Mouse (Mus musculus) liver, embryonic 14.5 days (tissue): ENCODE measurements around the gene Gm44790. TPM values are rescaled to one million over a fixed set of nuclear protein-coding genes. Genes with fewer than 3 reads are reported as not detected.
A peak's percentile ranks its signal among the peaks of the same experiment; 100 is the strongest.

Source experiments
- ATAC-seq: fragments of 200-750 bp; cut with Nextera tagmentation; 2 replicates; pipeline ENCODE4 v1.8.0; 2017; ENCODE audit warnings: moderate number of reproducible peaks, mild to moderate bottlenecking, moderate library complexity; ENCODE audit not compliant: insufficient read depth
- DNase-seq, 3 experiments: peaks; one replicate each; pipeline ENCODE4 v3.0.0-alpha.2; 2012 to 2013; ENCODE audit warnings: low read depth in 3 of 3, low spot score in 3 of 3
- H3K27ac ChIP-seq: fragments of 300-500 bp; sonication (generic); 2 replicates; pipeline ENCODE4 v1.5.1; 2014; ENCODE audit warnings: moderate library complexity, mild to moderate bottlenecking, control low read depth, inconsistent platforms
- H3K27me3 ChIP-seq: fragments of 300-500 bp; sonication (generic); 2 replicates; pipeline ENCODE4 v1.6.1; 2014; ENCODE audit warnings: mild to moderate bottlenecking, low read length, moderate library complexity; ENCODE audit not compliant: control insufficient read depth, insufficient read depth
- H3K36me3 ChIP-seq: fragments of 300-500 bp; sonication (generic); replicated peaks from 2 replicates; pipeline ENCODE4 v1.6.1; 2014; ENCODE audit warnings: low read depth; ENCODE audit not compliant: control insufficient read depth, insufficient read depth
- H3K4me1 ChIP-seq, 2 experiments: fragments of 200-500 bp in 1 of 2; fragments of 300-500 bp in 1 of 2; sonication (generic) in 1 of 2; replicated peaks; 2 replicates each; pipeline ENCODE4 v1.6.1; 2012 to 2014; ENCODE audit warnings: antibody characterized with exemption in 1 of 2, inconsistent platforms in 1 of 2, low read length in 1 of 2; ENCODE audit not compliant: control insufficient read depth in 2 of 2, insufficient read depth in 2 of 2
- H3K4me2 ChIP-seq: fragments of 300-500 bp; sonication (generic); 2 replicates; pipeline ENCODE4 v1.6.1; 2014; ENCODE audit warnings: low read depth, mild to moderate bottlenecking, control low read depth, moderate library complexity
- H3K4me3 ChIP-seq, 2 experiments: fragments of 200-500 bp in 1 of 2; fragments of 300-500 bp in 1 of 2; sonication (generic) in 1 of 2; 2 replicates each; pipeline ENCODE4 v1.5.1; 2012 to 2014; ENCODE audit warnings: low read depth in 2 of 2, low read length in 2 of 2, mild to moderate bottlenecking in 2 of 2, control low read depth in 1 of 2, inconsistent platforms in 1 of 2, moderate library complexity in 1 of 2; ENCODE audit not compliant: insufficient read depth in 1 of 2
- H3K9ac ChIP-seq: fragments of 300-500 bp; sonication (generic); replicated peaks from 2 replicates; pipeline ENCODE4 v1.6.1; 2014; ENCODE audit warnings: mild to moderate bottlenecking, control low read depth, moderate library complexity
- H3K9me3 ChIP-seq: fragments of 300-500 bp; sonication (generic); 2 replicates; pipeline ENCODE4 v1.6.1; 2016; ENCODE audit warnings: low read length, mixed read lengths; ENCODE audit not compliant: control insufficient read depth
- CTCF ChIP-seq: IDR thresholded peaks from 2 replicates; pipeline ENCODE4 v1.5.1; 2016; ENCODE audit warnings: antibody characterized with exemption, low read depth, control low read depth
- EP300 ChIP-seq: IDR thresholded peaks from 2 replicates; pipeline ENCODE4 v1.6.1; 2016; ENCODE audit warnings: antibody characterized with exemption, low read depth
- WGBS: fragments of 180-500 bp; shearing (Covaris S2); extraction: QIAGEN DNeasy Blood & Tissue Kit; methylation state at CpG from one replicate; pipeline ENCODE4 v1.1.7; 2014; ENCODE audit not compliant: insufficient replicate concordance; 5-methylcytosine and 5-hydroxymethylcytosine counted together
- polyA plus RNA-seq, 2 experiments: library from polyadenylated mRNA; depleted of rRNA in 1 of 2; stranded (reverse) in 1 of 2; unstranded in 1 of 2; fragments of >200 nt; fragmentation: Nextera tagmentation in 1 of 2; extraction: Ambion mirVana in 1 of 2; gene quantifications; 2 replicates each; pipeline versions ENCODE4 v1.2.1 to v1.2.3; 2012 to 2014

Gene Gm44790
- polyA plus RNA-seq, 2 experiments: 0.11 TPM; not detected in 1

DNA sequence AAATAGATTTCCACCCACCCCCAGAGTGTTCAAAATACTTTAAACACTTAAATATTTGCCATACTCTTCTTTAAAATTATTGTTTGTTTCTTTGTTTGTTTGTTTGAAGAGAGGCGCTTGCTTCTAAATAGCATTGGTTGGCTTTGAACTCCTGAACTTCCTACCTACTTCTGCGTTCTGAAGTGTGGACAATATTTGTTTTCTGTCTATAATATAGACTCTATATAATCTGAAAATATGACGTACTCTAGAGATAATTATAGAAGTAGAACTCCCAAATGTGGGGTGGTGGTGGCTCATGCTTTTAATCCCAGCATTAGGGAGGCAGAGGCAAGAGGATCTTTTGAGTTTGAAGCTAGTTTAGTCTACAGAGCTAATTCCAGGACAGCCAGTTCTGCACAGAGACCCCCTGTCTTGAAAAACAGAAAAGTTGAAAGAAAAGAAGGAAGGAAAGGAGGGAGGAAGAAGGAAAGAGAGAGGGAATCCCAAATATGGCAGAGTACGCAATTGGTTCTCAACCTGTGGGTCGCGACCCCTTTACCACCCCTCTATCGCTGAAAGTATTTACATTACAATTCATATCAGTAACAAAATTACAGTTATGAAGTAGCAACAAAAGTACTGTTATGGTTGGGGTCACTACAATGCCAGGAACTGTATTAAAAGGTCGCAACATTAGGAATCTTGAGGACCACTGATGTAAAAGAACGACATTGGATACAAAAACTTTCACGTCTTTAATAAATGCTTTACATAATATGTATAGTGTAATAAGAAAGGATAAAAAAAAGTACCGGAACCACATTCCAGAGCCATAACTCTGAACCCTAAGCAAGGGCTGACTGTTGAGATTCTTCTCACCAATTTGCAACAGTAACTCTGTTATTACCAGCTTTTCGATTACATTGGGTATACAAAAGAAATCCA is 23.5 kb upstream of the Gm44790 start:
- no peaks in the 10 kb centered on the region; the same call in 1 of the 2 replicates for H3K27me3 ChIP-seq
- H3K36me3 ChIP-seq: no peaks in the 10 kb centered on the region; the same call in 1 of the 2 replicates
- TF ChIP-seq CTCF (no peak), EP300 (no peak)
- H3K9ac ChIP-seq: peak overlapping the region; percentile 49
- peaks cover 5 to 17% of the 10 kb centered on the region in 2 experiments; a peak in 3 of 4 replicates for H3K4me1 ChIP-seq
- DNase-seq: no peak
- H3K27ac ChIP-seq: no peak overlapping the region
- no peak for ATAC-seq
- WGBS: 27% methylated on average over 12 of the region's 12 CpGs
- peak overlapping the region; percentile 45 to 92 for H3K4me3 ChIP-seq
- peak overlapping the region; percentile 96 for H3K4me2 ChIP-seq
- no peaks in the 10 kb centered on the region for H3K9me3 ChIP-seq

DNA sequence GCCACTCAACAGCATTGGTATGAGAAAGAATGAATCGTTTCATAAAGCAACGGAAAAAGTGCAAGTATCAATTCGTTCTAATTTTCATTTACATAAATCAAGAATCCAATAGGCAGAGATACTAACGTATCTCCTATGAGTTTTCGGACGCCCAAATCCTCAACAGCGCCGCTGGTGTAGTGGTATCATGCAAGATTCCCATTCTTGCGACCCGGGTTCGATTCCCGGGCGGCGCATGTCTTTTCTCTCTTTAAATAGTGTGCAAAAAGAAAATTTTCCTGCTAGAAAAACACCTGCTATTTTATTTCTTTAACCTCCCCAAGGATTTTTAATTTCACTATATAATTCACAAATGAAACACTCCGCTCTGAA is 22.7 kb upstream of the Gm44790 start:
- ATAC-seq: peak; percentile 75
- DNase-seq: peak; percentile 70 to 74 (median 73)
- peak overlapping the region; percentile 89 for H3K9ac ChIP-seq
- TF ChIP-seq CTCF (no peak), EP300 (no peak)
- peaks cover 4 to 17% of the 10 kb centered on the region in 2 experiments; a peak in 3 of 4 replicates for H3K4me1 ChIP-seq
- under 1% methylated on average over 15 of the region's 15 CpGs for WGBS
- no peaks in the 10 kb centered on the region; the same call in 1 of the 2 replicates for H3K36me3 ChIP-seq
- peak overlapping the region; percentile 96 for H3K4me2 ChIP-seq
- H3K27ac ChIP-seq: peak overlapping the region; percentile 75
- H3K4me3 ChIP-seq: peak overlapping the region; percentile 88 to 92
- no peaks in the 10 kb centered on the region; the same call in 1 of the 2 replicates for H3K27me3 ChIP-seq
- no peaks in the 10 kb centered on the region for H3K9me3 ChIP-seq

DNA sequence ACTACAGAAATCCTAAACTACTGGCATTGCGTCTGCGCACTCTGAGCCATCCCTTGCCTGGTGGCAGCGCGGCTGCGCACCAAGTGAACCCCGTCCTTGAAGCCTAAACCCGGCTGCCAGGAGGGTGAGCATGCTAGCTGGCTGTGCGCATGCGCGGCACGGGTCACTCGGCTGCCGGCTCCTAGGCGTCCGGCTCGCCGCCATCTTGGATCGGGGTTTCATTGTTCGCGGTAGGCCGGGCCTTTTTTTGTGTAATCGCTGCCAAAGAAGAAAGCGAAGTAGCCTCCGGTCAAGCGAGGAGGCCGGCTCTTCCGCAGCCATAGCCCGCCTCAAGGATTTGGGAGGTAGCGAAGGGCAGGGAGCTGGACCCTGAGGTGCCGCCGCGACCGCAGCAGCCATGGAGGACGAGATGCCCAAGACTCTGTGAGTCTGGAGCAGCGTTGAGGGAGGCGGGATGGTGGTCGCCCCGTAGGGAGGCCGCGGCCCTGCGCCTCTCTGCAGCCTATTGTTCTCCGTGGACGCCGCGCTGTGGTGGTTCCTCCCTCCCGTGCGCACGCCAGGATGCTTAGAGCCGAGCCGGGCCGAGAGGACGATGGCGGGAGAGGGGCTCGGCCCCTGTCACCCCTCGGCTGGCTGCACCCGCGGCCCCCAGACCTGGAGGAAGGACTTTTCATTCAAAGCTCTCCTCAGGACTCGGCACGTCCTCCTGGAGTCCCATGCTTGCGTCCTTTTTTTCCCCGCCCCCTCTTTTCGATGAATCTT is 22.2 kb upstream of the Gm44790 start, which contains the start of gene Tia1:
Gene Tia1, plus strand, starts transcription at position 120 of the 762 bp plus-strand sequence.
- H3K27me3 ChIP-seq: no peaks in the 10 kb centered on the region
- peak; percentile 96 for ATAC-seq
- TF ChIP-seq EP300 (no peak), CTCF (no peak)
- H3K4me2 ChIP-seq: peak within 1 kb of the TSS; percentile 96
- peak within 1 kb of the TSS; percentile 75 for H3K27ac ChIP-seq
- no peaks in the 10 kb centered on the region; the same call in 1 of the 2 replicates for H3K36me3 ChIP-seq
- WGBS: under 1% methylated on average over 62 of the region's 62 CpGs
- DNase-seq: peak; percentile 92 to 95 (median 93)
- peaks cover 4 to 17% of the 10 kb centered on the region in 2 experiments; a peak in 3 of 4 replicates for H3K4me1 ChIP-seq
- H3K9me3 ChIP-seq: no peaks in the 10 kb centered on the region
- peak within 1 kb of the TSS; percentile 88 to 92 for H3K4me3 ChIP-seq
- H3K9ac ChIP-seq: peak within 1 kb of the TSS; percentile 89

DNA sequence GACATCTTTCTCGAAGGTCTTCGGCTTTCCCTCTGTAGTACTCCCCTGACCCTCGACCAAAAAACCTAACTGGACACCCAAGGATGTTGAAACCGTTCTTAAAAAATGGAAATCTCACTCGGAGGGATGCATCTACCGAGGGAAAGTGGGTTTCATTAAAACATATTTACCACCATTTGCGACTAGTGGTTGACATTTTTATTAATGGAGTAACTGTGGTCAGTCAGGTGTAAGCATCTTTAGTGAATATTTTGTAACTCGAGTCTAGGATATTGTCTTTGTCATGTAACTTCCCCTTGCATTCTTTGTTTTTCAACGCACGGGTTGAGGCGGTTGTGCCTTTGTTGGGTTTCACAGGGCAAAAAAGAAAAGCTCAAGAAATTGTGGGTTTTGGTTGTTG is 21.5 kb upstream of the Gm44790 start:
- ATAC-seq (no peak), DNase-seq (no peak)
- TF ChIP-seq CTCF (no peak), EP300 (no peak)
- peak overlapping the region; percentile 88 to 92 for H3K4me3 ChIP-seq
- no peaks in the 10 kb centered on the region for H3K27me3 ChIP-seq
- H3K4me1 ChIP-seq: peaks cover 3 to 17% of the 10 kb centered on the region in 2 experiments; a peak in 3 of 4 replicates
- H3K27ac ChIP-seq: peak overlapping the region; percentile 17; the same call in 1 of the 2 replicates
- H3K9me3 ChIP-seq: no peaks in the 10 kb centered on the region
- WGBS: under 1% methylated on average over 11 of the region's 11 CpGs
- H3K9ac ChIP-seq: peak overlapping the region; percentile 89
- H3K4me2 ChIP-seq: peak overlapping the region; percentile 96
- no peaks in the 10 kb centered on the region; the same call in 1 of the 2 replicates for H3K36me3 ChIP-seq
